Mouse (Mus musculus) small intestine, adult 2 months (tissue): ENCODE results near the gene Actbl2. TPM values are rescaled to one million over a fixed set of nuclear protein-coding genes. Genes with fewer than 3 reads are reported as not detected.

Source experiments
- H3K27ac ChIP-seq: fragments of 200-500 bp; 2 replicates; pipeline ENCODE4 v1.5.1; 2012; ENCODE audit warnings: low read depth, low read length, control low read depth, inconsistent platforms; ENCODE audit not compliant: insufficient read depth
- H3K27me3 ChIP-seq: fragments of 200-500 bp; 2 replicates; pipeline ENCODE4 v1.6.1; 2012; ENCODE audit warnings: mild to moderate bottlenecking, moderate library complexity, low read length, inconsistent platforms; ENCODE audit not compliant: control insufficient read depth, insufficient read depth
- H3K36me3 ChIP-seq: fragments of 200-500 bp; 2 replicates; pipeline ENCODE4 v1.6.1; 2012; ENCODE audit warnings: mild to moderate bottlenecking, low read length, control low read depth, inconsistent platforms; ENCODE audit not compliant: control insufficient read depth, insufficient read depth
- H3K4me1 ChIP-seq: fragments of 200-500 bp; 2 replicates; pipeline ENCODE4 v1.6.1; 2012; ENCODE audit warnings: low read length, inconsistent platforms, mixed read lengths; ENCODE audit not compliant: control insufficient read depth, insufficient read depth, insufficient read length
- H3K4me3 ChIP-seq: fragments of 200-500 bp; 2 replicates; pipeline ENCODE4 v1.5.1; 2012; ENCODE audit warnings: low read depth, mild to moderate bottlenecking, control low read depth, inconsistent platforms, low read length, moderate library complexity
- CTCF ChIP-seq: fragments of 200-500 bp; IDR thresholded peaks from 2 replicates; pipeline ENCODE4 v1.5.1; 2012; ENCODE audit warnings: low read depth, mild to moderate bottlenecking, control low read depth, inconsistent platforms, low read length, moderate library complexity, mixed read lengths; ENCODE audit not compliant: insufficient replicate concordance, insufficient read length; ENCODE audit errors: extremely low read depth
- POLR2A ChIP-seq: fragments of 200-500 bp; IDR thresholded peaks from 2 replicates; pipeline ENCODE4 v1.6.1; 2012; ENCODE audit warnings: low read depth, mild to moderate bottlenecking, control low read depth, inconsistent platforms, low read length, moderate library complexity
- WGBS: fragments of 180-500 bp; shearing (Covaris S2); methylation state at CpG from one replicate; pipeline ENCODE4 v1.1.7; 2018; 5-methylcytosine and 5-hydroxymethylcytosine counted together
- polyA plus RNA-seq: library from polyadenylated mRNA; depleted of rRNA; stranded (reverse); fragments of >200 nt; gene quantifications from 2 replicates; pipeline ENCODE4 v1.2.3, GENCODE M21; 2012

Actbl2 gene
- polyA plus RNA-seq, 1 experiment = not detected

GRCm38 (mm10) chr13:111235719-111236166 lies 19.1 kb upstream of the Actbl2 start:
- Histone ChIP-seq H3K36me3 (no peaks in the 10 kb centered on the region), H3K27me3 (no peaks in the 10 kb centered on the region), H3K4me3 (no peak overlapping the region), H3K27ac (no peak overlapping the region), H3K4me1 (no peaks in the 10 kb centered on the region)
- 73% methylated on average over 6 of the region's 6 CpGs for WGBS
- TF ChIP-seq CTCF (no peak), POLR2A (no peak)

- no peaks in the 10 kb centered on the region for H3K4me1 ChIP-seq
- no peak for TF ChIP-seq CTCF
- no peak overlapping the region for H3K27ac ChIP-seq
- H3K27me3 ChIP-seq = no peaks in the 10 kb centered on the region
- no peak overlapping the region for H3K4me3 ChIP-seq
- 83% methylated on average over 9 of the region's 9 CpGs for WGBS
- no peaks in the 10 kb centered on the region for H3K36me3 ChIP-seq
Observed at GRCm38 (mm10) chr13:111236461-111236864, 18.4 kb upstream of the Actbl2 start.

GRCm38 (mm10) chr13:111237296-111237695 lies 17.5 kb upstream of the Actbl2 start:
- WGBS = 82% methylated on average over 1 of the region's 1 CpGs
- H3K36me3 ChIP-seq = no peaks in the 10 kb centered on the region
- no peaks in the 10 kb centered on the region for H3K27me3 ChIP-seq
- H3K27ac ChIP-seq = no peak overlapping the region
- no peaks in the 10 kb centered on the region for H3K4me1 ChIP-seq
- H3K4me3 ChIP-seq = no peak overlapping the region
- no peak for TF ChIP-seq POLR2A
- no peak for TF ChIP-seq CTCF

GRCm38 (mm10) chr13:111237865-111238465 lies 16.8 kb upstream of the Actbl2 start:
- no peak overlapping the region for H3K4me3 ChIP-seq
- no peaks in the 10 kb centered on the region for H3K4me1 ChIP-seq
- 24% methylated on average over 3 of the region's 3 CpGs for WGBS
- H3K27ac ChIP-seq = no peak overlapping the region
- TF ChIP-seq POLR2A (no peak), CTCF (no peak)
- no peaks in the 10 kb centered on the region for H3K27me3 ChIP-seq
- H3K36me3 ChIP-seq = no peaks in the 10 kb centered on the region

- no peak overlapping the region for H3K4me3 ChIP-seq
- no peaks in the 10 kb centered on the region for H3K27me3 ChIP-seq
- WGBS = 75% methylated on average over 5 of the region's 5 CpGs
- H3K27ac ChIP-seq = no peak overlapping the region
- no peaks in the 10 kb centered on the region for H3K4me1 ChIP-seq
- TF ChIP-seq CTCF (no peak), POLR2A (no peak)
- no peaks in the 10 kb centered on the region for H3K36me3 ChIP-seq
Observed at GRCm38 (mm10) chr13:111251106-111251505, 3.7 kb upstream of the Actbl2 start.

- H3K36me3 ChIP-seq = no peaks in the 10 kb centered on the region
- H3K27ac ChIP-seq = no peak overlapping the region
- TF ChIP-seq CTCF (no peak), POLR2A (no peak)
- WGBS = 71% methylated on average over 5 of the region's 5 CpGs
- no peaks in the 10 kb centered on the region for H3K27me3 ChIP-seq
- no peak overlapping the region for H3K4me3 ChIP-seq
- H3K4me1 ChIP-seq = no peaks in the 10 kb centered on the region
Observed at GRCm38 (mm10) chr13:111251795-111252194, 3.0 kb upstream of the Actbl2 start.

GRCm38 (mm10) chr13:111258016-111258415 lies 3.2 kb downstream of the Actbl2 start:
- no peaks in the 10 kb centered on the region for H3K4me1 ChIP-seq
- no peak overlapping the region for H3K27ac ChIP-seq
- no peaks in the 10 kb centered on the region for H3K36me3 ChIP-seq
- no peaks in the 10 kb centered on the region for H3K27me3 ChIP-seq
- H3K4me3 ChIP-seq = no peak overlapping the region
- no peak for TF ChIP-seq POLR2A
- TF ChIP-seq CTCF = no peak
- WGBS = 44% methylated on average over 4 of the region's 4 CpGs
